Mouse (Mus musculus) kidney, postnatal 0 days (tissue): ENCODE data around the gene Galnt17. TPM values are rescaled to one million over a fixed set of nuclear protein-coding genes. Genes with fewer than 3 reads are reported as not detected.
A peak's percentile ranks its signal among the peaks of the same experiment; 100 is the strongest.

Experiments used
- ATAC-seq: fragments of 200-750 bp; cut with Nextera tagmentation; replicated peaks from 2 replicates; pipeline ENCODE4 v1.8.0; 2017; ENCODE audit warnings: low read depth, moderate number of reproducible peaks, moderate TSS enrichment, moderate library complexity; ENCODE audit not compliant: low FRiP score
- DNase-seq: peaks from one replicate; pipeline ENCODE4 v3.0.0-alpha.2; 2016; ENCODE audit warnings: low spot score
- H3K27ac ChIP-seq: fragments of 300-500 bp; sonication (generic); 2 replicates; pipeline ENCODE4 v1.5.1; 2014; ENCODE audit warnings: mild to moderate bottlenecking
- H3K27me3 ChIP-seq: fragments of 300-500 bp; sonication (generic); 2 replicates; pipeline ENCODE4 v1.6.1; 2014; ENCODE audit warnings: low read length, mixed read lengths; ENCODE audit not compliant: insufficient read depth
- H3K36me3 ChIP-seq: fragments of 300-500 bp; sonication (generic); 2 replicates; pipeline ENCODE4 v1.6.1; 2014; ENCODE audit warnings: low read length, mixed read lengths; ENCODE audit not compliant: insufficient read depth
- H3K4me1 ChIP-seq: fragments of 300-500 bp; sonication (generic); replicated peaks from 2 replicates; pipeline ENCODE4 v1.6.1; 2014; ENCODE audit warnings: antibody characterized with exemption, low read length, mixed read lengths; ENCODE audit not compliant: insufficient read depth
- H3K4me2 ChIP-seq: fragments of 300-500 bp; sonication (generic); 2 replicates; pipeline ENCODE4 v1.6.1; 2014; ENCODE audit warnings: mild to moderate bottlenecking, low read length, moderate library complexity, mixed read lengths
- H3K4me3 ChIP-seq: fragments of 300-500 bp; sonication (generic); replicated peaks from 2 replicates; pipeline ENCODE4 v1.5.1; 2014; ENCODE audit warnings: low read depth, low read length
- H3K9ac ChIP-seq: fragments of 300-500 bp; sonication (generic); 2 replicates; pipeline ENCODE4 v1.6.1; 2014; ENCODE audit warnings: low read depth, low read length
- H3K9me3 ChIP-seq: fragments of 300-500 bp; sonication (generic); replicated peaks from 2 replicates; pipeline ENCODE4 v1.6.1; 2016; ENCODE audit warnings: low read length, inconsistent platforms, mixed read lengths
- CTCF ChIP-seq: IDR thresholded peaks from 2 replicates; pipeline ENCODE4 v1.5.1; 2016; ENCODE audit warnings: antibody characterized with exemption, low read depth, mild to moderate bottlenecking, moderate library complexity
- WGBS: fragments of 180-500 bp; shearing (Covaris S2); extraction: QIAGEN DNeasy Blood & Tissue Kit; methylation state at CpG from one replicate; pipeline ENCODE4 v1.1.7; 2014; 5-methylcytosine and 5-hydroxymethylcytosine counted together
- polyA plus RNA-seq: library from polyadenylated mRNA; unstranded; fragments of >200 nt; fragmentation: Nextera tagmentation; extraction: Ambion mirVana; gene quantifications from 2 replicates; pipeline ENCODE4 v1.2.1, GENCODE M21; 2015

Gene Galnt17
- polyA plus RNA-seq, 1 experiment from 2014 or later: 1.2 TPM

GRCm38 (mm10) chr5:131006524-131006923, 301.8 kb downstream of the Galnt17 start:
- Histone ChIP-seq H3K27me3 (no peaks in the 10 kb centered on the region), H3K9ac (no peak overlapping the region), H3K4me3 (no peak overlapping the region), H3K27ac (no peak overlapping the region), H3K4me2 (no peak overlapping the region), H3K4me1 (no peaks in the 10 kb centered on the region), H3K9me3 (no peaks in the 10 kb centered on the region), H3K36me3 (no peaks in the 10 kb centered on the region)
- no peak for TF ChIP-seq CTCF
- WGBS: 90% methylated on average over 3 of the region's 3 CpGs
- ATAC-seq: no peak
- no peak for DNase-seq

DNA sequence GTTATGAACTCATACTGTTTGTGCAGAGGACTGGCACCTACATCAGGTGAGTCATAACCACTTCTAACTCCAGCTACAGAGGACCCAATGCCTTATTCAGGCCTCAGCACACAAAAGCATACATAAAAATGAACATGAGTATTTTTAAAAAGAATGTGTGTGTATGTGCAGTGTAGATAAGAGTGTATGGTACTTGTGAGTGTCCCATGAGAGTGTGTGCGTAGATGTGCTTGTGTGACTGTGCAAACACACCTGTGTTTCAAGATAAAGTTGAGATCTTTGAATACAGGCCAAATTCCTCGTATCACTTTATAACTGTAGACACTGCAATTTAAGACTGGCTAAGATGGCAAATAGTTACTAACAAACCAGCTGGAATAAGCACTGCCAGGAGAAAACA, 307.7 kb downstream of the Galnt17 start:
- H3K9me3 ChIP-seq: no peaks in the 10 kb centered on the region
- no peak overlapping the region for H3K27ac ChIP-seq
- H3K36me3 ChIP-seq: no peaks in the 10 kb centered on the region
- H3K4me3 ChIP-seq: no peak overlapping the region
- ATAC-seq (no peak), DNase-seq (no peak)
- H3K4me2 ChIP-seq: no peak overlapping the region
- no peaks in the 10 kb centered on the region for H3K4me1 ChIP-seq
- TF ChIP-seq CTCF: no peak
- 82% methylated on average over 2 of the region's 2 CpGs for whole genome bisulfite sequencing
- H3K9ac ChIP-seq: no peak overlapping the region
- H3K27me3 ChIP-seq: no peaks in the 10 kb centered on the region

- Histone ChIP-seq H3K27ac (no peak overlapping the region), H3K4me2 (no peak overlapping the region), H3K9me3 (no peaks in the 10 kb centered on the region), H3K36me3 (no peaks in the 10 kb centered on the region), H3K9ac (no peak overlapping the region), H3K4me3 (no peak overlapping the region), H3K4me1 (no peaks in the 10 kb centered on the region), H3K27me3 (no peaks in the 10 kb centered on the region)
- no peak for ATAC-seq
- 88% methylated on average over 8 of the region's 8 CpGs for WGBS
- no peak for DNase-seq
- TF ChIP-seq CTCF: no peak
Observed at GRCm38 (mm10) chr5:130979321-130979720, 329.0 kb downstream of the Galnt17 start.

DNA sequence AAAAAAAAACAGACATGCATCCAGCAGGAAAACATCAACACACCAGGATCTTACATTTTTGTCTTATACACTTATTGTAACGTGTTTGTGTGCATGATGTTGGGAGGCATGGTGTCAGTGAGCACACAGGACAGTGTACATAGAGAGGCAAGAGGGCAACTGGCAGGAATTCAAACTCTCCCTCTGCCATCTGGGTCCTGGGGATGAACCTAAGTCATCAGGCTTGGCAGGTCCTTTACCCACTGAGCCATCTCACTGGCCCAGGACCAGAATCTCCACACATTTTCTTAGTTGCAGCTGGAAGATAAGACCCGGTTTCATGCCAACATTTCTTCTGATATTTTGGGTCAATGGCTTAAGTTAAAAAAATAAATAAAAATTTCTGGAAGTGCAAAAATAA, 329.4 kb downstream of the Galnt17 start:
- Histone ChIP-seq H3K9me3 (no peaks in the 10 kb centered on the region), H3K36me3 (no peaks in the 10 kb centered on the region), H3K27me3 (no peaks in the 10 kb centered on the region), H3K4me3 (no peak overlapping the region), H3K27ac (no peak overlapping the region), H3K4me2 (no peak overlapping the region), H3K4me1 (no peaks in the 10 kb centered on the region), H3K9ac (no peak overlapping the region)
- no peak for DNase-seq
- 66% methylated on average over 2 of the region's 2 CpGs for whole genome bisulfite sequencing
- no peak for ATAC-seq
- TF ChIP-seq CTCF: no peak

GRCm38 (mm10) chr5:130977999-130978398, 330.3 kb downstream of the Galnt17 start:
- Histone ChIP-seq H3K4me1 (no peaks in the 10 kb centered on the region), H3K4me2 (no peak overlapping the region), H3K4me3 (no peak overlapping the region), H3K9ac (no peak overlapping the region), H3K27me3 (no peaks in the 10 kb centered on the region), H3K27ac (no peak overlapping the region), H3K36me3 (no peaks in the 10 kb centered on the region), H3K9me3 (no peaks in the 10 kb centered on the region)
- WGBS: 98% methylated on average over 3 of the region's 3 CpGs
- TF ChIP-seq CTCF: no peak
- DNase-seq (no peak), ATAC-seq (no peak)

- Histone ChIP-seq H3K27ac (no peak overlapping the region), H3K4me2 (no peak overlapping the region), H3K36me3 (no peaks in the 10 kb centered on the region), H3K9me3 (no peaks in the 10 kb centered on the region), H3K4me1 (no peaks in the 10 kb centered on the region), H3K9ac (no peak overlapping the region), H3K27me3 (no peaks in the 10 kb centered on the region), H3K4me3 (no peak overlapping the region)
- TF ChIP-seq CTCF: no peak
- no peak for ATAC-seq
- no peak for DNase-seq
- 50% methylated on average over 7 of the region's 7 CpGs for WGBS
Observed at GRCm38 (mm10) chr5:130952361-130952760, 355.9 kb downstream of the Galnt17 start.

GRCm38 (mm10) chr5:130950894-130951400, 357.4 kb downstream of the Galnt17 start:
- no peak; the same call in 1 of the 2 replicates for ATAC-seq
- no peak for DNase-seq

More at GRCm38 (mm10) chr5:130950894-130951400, 357.4 kb downstream of the Galnt17 start:
- Histone ChIP-seq H3K27me3 (no peaks in the 10 kb centered on the region), H3K36me3 (no peaks in the 10 kb centered on the region), H3K27ac (no peak overlapping the region), H3K9me3 (no peaks in the 10 kb centered on the region), H3K4me3 (no peak overlapping the region), H3K9ac (no peak overlapping the region), H3K4me1 (no peaks in the 10 kb centered on the region), H3K4me2 (no peak overlapping the region)
- TF ChIP-seq CTCF: peak; percentile 65
- WGBS: 47% methylated on average over 6 of the region's 6 CpGs
